Mouse (Mus musculus): ENCODE measurements at regions not wholly inside any gene's neighbourhood (a gene's known extent, or its start where the extent isn't known, plus 50 kb on each side); places are given as distances from the start of the nearest gene placed in this dataset.

- no peaks in the 10 kb centered on the region for H3K9me3 ChIP-seq (ENCODE audit: control insufficient read depth, low read length)
- no peak overlapping the region for H3K27ac ChIP-seq (ENCODE audit: low read depth)
- no peaks in the 10 kb centered on the region; the same call in none of the 2 replicates for H3K4me1 ChIP-seq (replicated peaks; ENCODE audit: control insufficient read depth, insufficient read depth, low read length)
- no peak for ATAC-seq (replicated peaks; ENCODE audit: low FRiP score, low TSS enrichment, low read depth)
- no peak overlapping the region for H3K4me2 ChIP-seq (ENCODE audit: low read length)
- 71% methylated on average over 2 of the region's 2 CpGs for WGBS
- H3K36me3 ChIP-seq (ENCODE audit: control insufficient read depth, insufficient read depth, low read length), result no peaks in the 10 kb centered on the region
- no peak overlapping the region for H3K4me3 ChIP-seq (ENCODE audit: low read depth, low read length)
- no peak for DNase-seq (ENCODE audit: low spot score)
- no peak overlapping the region for H3K9ac ChIP-seq (ENCODE audit: low read length)
- H3K27me3 ChIP-seq (replicated peaks; ENCODE audit: control insufficient read depth, insufficient read depth, low read length), result no peaks in the 10 kb centered on the region
Observed at GRCm38 (mm10) chr1:57218127-57218526, 159.3 kb upstream of the 1700066M21Rik start.

- DNase-seq (ENCODE audit: low spot score) (no peak), ATAC-seq (replicated peaks; ENCODE audit: low FRiP score, low TSS enrichment, low read depth) (no peak)
- no peak overlapping the region for H3K4me2 ChIP-seq (ENCODE audit: low read length)
- no peak overlapping the region for H3K4me3 ChIP-seq (ENCODE audit: low read depth, low read length)
- H3K9me3 ChIP-seq (ENCODE audit: control insufficient read depth, low read length), result no peaks in the 10 kb centered on the region
- H3K36me3 ChIP-seq (ENCODE audit: control insufficient read depth, insufficient read depth, low read length), result no peaks in the 10 kb centered on the region
- 35% methylated on average over 3 of the region's 3 CpGs for WGBS
- H3K4me1 ChIP-seq (replicated peaks; ENCODE audit: control insufficient read depth, insufficient read depth, low read length), result no peaks in the 10 kb centered on the region; the same call in none of the 2 replicates
- no peak overlapping the region for H3K9ac ChIP-seq (ENCODE audit: low read length)
- H3K27me3 ChIP-seq (replicated peaks; ENCODE audit: control insufficient read depth, insufficient read depth, low read length), result no peaks in the 10 kb centered on the region
- H3K27ac ChIP-seq (ENCODE audit: low read depth), result no peak overlapping the region
Observed at GRCm38 (mm10) chr1:57218616-57219015, 158.8 kb upstream of the 1700066M21Rik start.

DNA sequence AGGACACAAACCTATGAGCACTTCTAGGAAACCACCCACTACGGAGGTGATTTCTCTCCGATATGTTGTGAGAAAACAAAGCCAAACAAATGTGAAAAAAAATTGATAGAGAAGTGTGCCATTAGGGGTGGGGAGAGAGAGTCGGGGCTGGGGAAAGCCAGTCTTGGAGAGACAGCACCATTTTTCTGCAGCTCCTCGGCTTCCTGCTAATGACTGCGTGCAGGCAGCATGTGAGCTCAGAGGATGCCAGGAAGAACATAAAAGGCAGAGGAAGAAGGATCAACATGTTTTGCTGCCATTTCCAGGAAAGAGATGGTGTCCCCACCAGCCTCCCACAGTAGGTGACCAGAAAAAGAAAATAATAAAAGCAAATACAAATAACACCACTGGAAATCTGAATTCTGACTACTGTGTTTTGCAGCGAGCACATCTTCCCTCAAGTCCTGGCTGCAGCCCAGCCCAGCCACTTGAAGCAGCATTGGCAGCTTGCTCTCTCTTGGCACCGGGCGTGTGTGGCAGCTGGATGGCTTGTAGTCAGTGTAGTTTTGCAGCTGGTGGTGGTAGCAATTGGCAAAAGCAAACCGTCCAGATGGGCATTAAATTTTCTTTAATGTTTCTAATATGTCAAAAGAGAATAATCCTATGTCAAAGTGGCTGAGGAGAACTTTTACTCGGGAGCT lies 152.9 kb upstream of the 1700066M21Rik start:
- Histone ChIP-seq H3K36me3 (ENCODE audit: control insufficient read depth, insufficient read depth, low read length) (no peaks in the 10 kb centered on the region), H3K27me3 (replicated peaks; ENCODE audit: control insufficient read depth, insufficient read depth, low read length) (no peaks in the 10 kb centered on the region), H3K4me1 (replicated peaks; ENCODE audit: control insufficient read depth, insufficient read depth, low read length) (no peaks in the 10 kb centered on the region), H3K4me3 (ENCODE audit: low read depth, low read length) (no peak overlapping the region), H3K4me2 (ENCODE audit: low read length) (no peak overlapping the region), H3K9ac (ENCODE audit: low read length) (no peak overlapping the region), H3K27ac (ENCODE audit: low read depth) (no peak overlapping the region), H3K9me3 (ENCODE audit: control insufficient read depth, low read length) (no peaks in the 10 kb centered on the region)
- ATAC-seq (replicated peaks; ENCODE audit: low FRiP score, low TSS enrichment, low read depth) (no peak), DNase-seq (ENCODE audit: low spot score) (no peak)
- WGBS, result 64% methylated on average over 10 of the region's 10 CpGs

DNA sequence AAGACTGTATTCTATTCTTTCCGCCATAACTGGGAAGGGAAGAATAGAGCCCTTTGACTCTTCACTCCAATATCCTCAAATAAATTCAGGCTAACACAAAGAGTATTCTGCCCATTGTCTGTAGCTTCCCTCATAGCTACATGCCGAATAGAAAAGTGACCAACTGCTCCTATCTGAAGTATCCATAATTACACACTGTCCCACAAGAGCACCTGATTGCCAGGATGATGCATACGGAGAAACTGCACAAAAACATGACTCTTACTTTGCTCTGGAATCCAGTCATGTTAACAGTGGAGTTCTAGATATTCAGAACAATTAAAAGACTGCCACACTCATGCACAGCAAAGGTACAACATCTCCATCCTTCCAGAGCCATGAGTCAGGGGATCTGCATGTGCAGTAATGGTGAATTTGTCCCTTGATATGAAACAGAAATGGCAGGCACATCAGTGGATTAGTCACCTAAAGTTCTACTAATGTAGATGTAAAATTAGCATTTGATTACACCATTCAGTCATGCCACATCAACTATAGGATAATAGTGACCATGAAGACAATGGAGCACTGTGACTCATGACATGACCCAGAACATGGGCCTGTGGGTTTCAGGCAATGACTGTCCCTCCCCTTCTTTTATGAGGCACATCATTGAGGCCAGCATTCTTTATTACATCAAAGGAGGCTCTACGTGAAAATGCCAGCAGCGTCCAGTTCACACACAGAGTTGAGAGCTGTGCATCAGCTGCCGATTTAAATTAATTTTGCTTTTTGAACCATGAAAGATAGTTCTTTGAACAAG lies 133.6 kb upstream of the 1700066M21Rik start:
- Histone ChIP-seq H3K36me3 (ENCODE audit: control insufficient read depth, insufficient read depth, low read length) (no peaks in the 10 kb centered on the region), H3K27ac (ENCODE audit: low read depth) (no peak overlapping the region), H3K9ac (ENCODE audit: low read length) (no peak overlapping the region), H3K4me2 (ENCODE audit: low read length) (no peak overlapping the region), H3K4me1 (replicated peaks; ENCODE audit: control insufficient read depth, insufficient read depth, low read length) (no peaks in the 10 kb centered on the region), H3K4me3 (ENCODE audit: low read depth, low read length) (no peak overlapping the region), H3K27me3 (replicated peaks; ENCODE audit: control insufficient read depth, insufficient read depth, low read length) (no peaks in the 10 kb centered on the region), H3K9me3 (ENCODE audit: control insufficient read depth, low read length) (no peaks in the 10 kb centered on the region)
- no peak for ATAC-seq (replicated peaks; ENCODE audit: low FRiP score, low TSS enrichment, low read depth)
- DNase-seq (ENCODE audit: low spot score), result no peak
- 83% methylated on average over 6 of the region's 6 CpGs for WGBS

DNA sequence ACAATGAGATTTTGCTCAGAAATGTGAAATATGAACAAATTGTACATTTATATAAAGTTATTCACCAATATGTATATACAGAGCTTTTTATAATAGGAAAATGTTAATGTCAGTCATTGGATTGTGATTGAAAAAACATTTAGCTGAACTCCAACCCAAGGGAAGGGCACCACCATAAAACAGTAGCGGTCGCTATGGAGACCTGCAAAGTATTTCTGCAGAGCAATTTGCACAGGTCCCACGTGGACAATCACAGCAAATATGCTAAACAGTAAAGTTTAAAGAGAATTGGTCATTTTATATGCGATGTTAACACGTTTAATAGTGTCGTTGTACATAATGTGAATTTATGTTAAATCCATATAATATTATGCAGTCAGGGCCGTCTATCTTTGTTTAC lies 117.8 kb upstream of the 1700066M21Rik start:
- H3K4me3 ChIP-seq (ENCODE audit: low read depth, low read length), result no peak overlapping the region
- DNase-seq (ENCODE audit: low spot score), result no peak
- H3K9me3 ChIP-seq (ENCODE audit: control insufficient read depth, low read length), result no peaks in the 10 kb centered on the region
- ATAC-seq (replicated peaks; ENCODE audit: low FRiP score, low TSS enrichment, low read depth), result no peak
- H3K36me3 ChIP-seq (ENCODE audit: control insufficient read depth, insufficient read depth, low read length), result no peaks in the 10 kb centered on the region
- no peaks in the 10 kb centered on the region for H3K4me1 ChIP-seq (replicated peaks; ENCODE audit: control insufficient read depth, insufficient read depth, low read length)
- H3K27me3 ChIP-seq (replicated peaks; ENCODE audit: control insufficient read depth, insufficient read depth, low read length), result no peaks in the 10 kb centered on the region
- no peak overlapping the region for H3K9ac ChIP-seq (ENCODE audit: low read length)
- 69% methylated on average over 7 of the region's 7 CpGs for WGBS
- no peak overlapping the region for H3K4me2 ChIP-seq (ENCODE audit: low read length)
- H3K27ac ChIP-seq (ENCODE audit: low read depth), result no peak overlapping the region

GRCm38 (mm10) chr1:57265012-57265760 lies 112.2 kb upstream of the 1700066M21Rik start:
- ATAC-seq (replicated peaks; ENCODE audit: low FRiP score, low TSS enrichment, low read depth) (no peak), DNase-seq (ENCODE audit: low spot score) (no peak)
- WGBS, result 31% methylated on average over 12 of the region's 12 CpGs
- Histone ChIP-seq H3K4me3 (ENCODE audit: low read depth, low read length) (no peak overlapping the region), H3K36me3 (ENCODE audit: control insufficient read depth, insufficient read depth, low read length) (no peaks in the 10 kb centered on the region), H3K9me3 (ENCODE audit: control insufficient read depth, low read length) (no peaks in the 10 kb centered on the region), H3K9ac (ENCODE audit: low read length) (no peak overlapping the region), H3K27ac (ENCODE audit: low read depth) (no peak overlapping the region), H3K27me3 (replicated peaks; ENCODE audit: control insufficient read depth, insufficient read depth, low read length) (no peaks in the 10 kb centered on the region), H3K4me2 (ENCODE audit: low read length) (0 out of 2 replicates have a peak overlapping the region, but pooled peaks have one; percentile 9), H3K4me1 (replicated peaks; ENCODE audit: control insufficient read depth, insufficient read depth, low read length) (no peaks in the 10 kb centered on the region; the same call in 1 of the 2 replicates)

- Histone ChIP-seq H3K4me1 (replicated peaks; ENCODE audit: control insufficient read depth, insufficient read depth, low read length) (peaks cover 3% of the 10 kb centered on the region; the same call in 1 of the 2 replicates), H3K27me3 (replicated peaks; ENCODE audit: control insufficient read depth, insufficient read depth, low read length) (no peaks in the 10 kb centered on the region), H3K27ac (ENCODE audit: low read depth) (no peak overlapping the region), H3K36me3 (ENCODE audit: control insufficient read depth, insufficient read depth, low read length) (no peaks in the 10 kb centered on the region), H3K9me3 (ENCODE audit: control insufficient read depth, low read length) (no peaks in the 10 kb centered on the region), H3K4me3 (ENCODE audit: low read depth, low read length) (no peak overlapping the region), H3K4me2 (ENCODE audit: low read length) (no peak overlapping the region), H3K9ac (ENCODE audit: low read length) (no peak overlapping the region)
- DNase-seq (ENCODE audit: low spot score), result no peak
- no peak for ATAC-seq (replicated peaks; ENCODE audit: low FRiP score, low TSS enrichment, low read depth)
- WGBS, result 48% methylated on average over 4 of the region's 4 CpGs
Observed at GRCm38 (mm10) chr1:57266695-57267094, 110.7 kb upstream of the 1700066M21Rik start.

- H3K4me3 ChIP-seq (ENCODE audit: low read depth, low read length), result no peak overlapping the region
Observed at GRCm38 (mm10) chr1:57267851-57268250, 109.6 kb upstream of the 1700066M21Rik start.

More at GRCm38 (mm10) chr1:57267851-57268250, 109.6 kb upstream of the 1700066M21Rik start:
- Histone ChIP-seq H3K9me3 (ENCODE audit: control insufficient read depth, low read length) (no peaks in the 10 kb centered on the region), H3K4me2 (ENCODE audit: low read length) (no peak overlapping the region), H3K27ac (ENCODE audit: low read depth) (no peak overlapping the region), H3K9ac (ENCODE audit: low read length) (no peak overlapping the region), H3K4me1 (replicated peaks; ENCODE audit: control insufficient read depth, insufficient read depth, low read length) (peaks cover 3% of the 10 kb centered on the region; the same call in 1 of the 2 replicates), H3K36me3 (ENCODE audit: control insufficient read depth, insufficient read depth, low read length) (no peaks in the 10 kb centered on the region), H3K27me3 (replicated peaks; ENCODE audit: control insufficient read depth, insufficient read depth, low read length) (no peaks in the 10 kb centered on the region)
- DNase-seq (ENCODE audit: low spot score) (no peak), ATAC-seq (replicated peaks; ENCODE audit: low FRiP score, low TSS enrichment, low read depth) (no peak)
- 31% methylated on average over 2 of the region's 2 CpGs for WGBS

All from intestine, embryonic 14.5 days (tissue).